Mouse (Mus musculus) megakaryocyte, embryonic 14.5 days (primary cell): ENCODE measurements at regions not wholly inside any gene's neighbourhood (a gene's known extent, or its start where the extent isn't known, plus 50 kb on each side); places are given as distances from the start of the nearest gene placed in this dataset.

Source experiments
- H3K27me3 ChIP-seq: replicated peaks from 2 replicates; pipeline ENCODE3; 2012; ENCODE audit warnings: inconsistent platforms
- H3K36me3 ChIP-seq: replicated peaks from 2 replicates; pipeline ENCODE3; 2012; ENCODE audit warnings: low read length, inconsistent platforms, mixed read lengths
- H3K4me1 ChIP-seq: 2 replicates; pipeline ENCODE4 v1.6.1; 2012; ENCODE audit warnings: inconsistent platforms
- H3K4me3 ChIP-seq: replicated peaks from 2 replicates; pipeline ENCODE3; 2012; ENCODE audit warnings: moderate library complexity, mild to moderate bottlenecking, inconsistent platforms
- H3K9me3 ChIP-seq: 2 replicates; pipeline ENCODE4 v1.6.1; 2012; ENCODE audit warnings: inconsistent platforms
- FLI1 ChIP-seq: IDR thresholded peaks from 2 replicates; pipeline ENCODE4 v1.6.1; 2012; ENCODE audit warnings: low read length, inconsistent platforms, mixed read lengths
- GATA1 ChIP-seq: IDR thresholded peaks from 3 replicates; pipeline ENCODE4 v1.6.1; 2012; ENCODE audit warnings: mixed read lengths, low read length, inconsistent platforms, borderline replicate concordance

- no peaks in the 10 kb centered on the region for H3K4me1 ChIP-seq
- H3K27me3 ChIP-seq: no peaks in the 10 kb centered on the region
- H3K4me3 ChIP-seq: no peak overlapping the region
- H3K9me3 ChIP-seq: peaks cover 24% of the 10 kb centered on the region
- H3K36me3 ChIP-seq: no peaks in the 10 kb centered on the region
- TF ChIP-seq GATA1 (no peak), FLI1 (no peak)
Observed at GRCm38 (mm10) chr7:129908826-129909225, 317.2 kb downstream of the Wdr11 start.

- Histone ChIP-seq H3K4me1 (no peaks in the 10 kb centered on the region), H3K27me3 (no peaks in the 10 kb centered on the region), H3K4me3 (no peak overlapping the region), H3K9me3 (peaks cover 27% of the 10 kb centered on the region), H3K36me3 (no peaks in the 10 kb centered on the region)
- TF ChIP-seq FLI1 (no peak), GATA1 (no peak)
Observed at GRCm38 (mm10) chr7:129909730-129910129, 318.1 kb downstream of the Wdr11 start.

- TF ChIP-seq FLI1 (no peak), GATA1 (no peak)
- H3K27me3 ChIP-seq: no peaks in the 10 kb centered on the region
- H3K4me3 ChIP-seq: no peak overlapping the region
- peaks cover 36% of the 10 kb centered on the region for H3K9me3 ChIP-seq
- no peaks in the 10 kb centered on the region for H3K4me1 ChIP-seq
- no peaks in the 10 kb centered on the region for H3K36me3 ChIP-seq
Observed at GRCm38 (mm10) chr7:129910826-129911225, 319.2 kb downstream of the Wdr11 start.

GRCm38 (mm10) chr7:129914871-129915270 lies 323.2 kb downstream of the Wdr11 start:
- TF ChIP-seq GATA1 (no peak), FLI1 (no peak)
- Histone ChIP-seq H3K27me3 (no peaks in the 10 kb centered on the region), H3K4me3 (no peak overlapping the region), H3K9me3 (peaks cover 35% of the 10 kb centered on the region), H3K4me1 (no peaks in the 10 kb centered on the region), H3K36me3 (no peaks in the 10 kb centered on the region)

- no peaks in the 10 kb centered on the region for H3K27me3 ChIP-seq
- H3K4me1 ChIP-seq: no peaks in the 10 kb centered on the region
- H3K4me3 ChIP-seq: no peak overlapping the region
- TF ChIP-seq GATA1 (no peak), FLI1 (no peak)
- peaks cover 37% of the 10 kb centered on the region for H3K9me3 ChIP-seq
- no peaks in the 10 kb centered on the region for H3K36me3 ChIP-seq
Observed at GRCm38 (mm10) chr7:129918240-129919200, 326.9 kb downstream of the Wdr11 start.

GRCm38 (mm10) chr7:129922291-129922690 lies 330.6 kb downstream of the Wdr11 start:
- Histone ChIP-seq H3K4me1 (no peaks in the 10 kb centered on the region), H3K36me3 (no peaks in the 10 kb centered on the region), H3K4me3 (no peak overlapping the region), H3K9me3 (peaks cover 24% of the 10 kb centered on the region), H3K27me3 (no peaks in the 10 kb centered on the region)
- TF ChIP-seq FLI1 (no peak), GATA1 (no peak)

- Histone ChIP-seq H3K9me3 (peaks cover 73% of the 10 kb centered on the region), H3K27me3 (no peaks in the 10 kb centered on the region), H3K4me3 (no peak overlapping the region), H3K36me3 (no peaks in the 10 kb centered on the region), H3K4me1 (no peaks in the 10 kb centered on the region)
- TF ChIP-seq GATA1 (no peak), FLI1 (no peak)
Observed at GRCm38 (mm10) chr7:129936731-129937130, 345.1 kb downstream of the Wdr11 start.

- H3K9me3 ChIP-seq: peaks cover 65% of the 10 kb centered on the region
- no peaks in the 10 kb centered on the region for H3K4me1 ChIP-seq
- TF ChIP-seq FLI1 (no peak), GATA1 (no peak)
Observed at GRCm38 (mm10) chr7:129937715-129938114, 346.1 kb downstream of the Wdr11 start.

GRCm38 (mm10) chr7:129938141-129938540 lies 346.5 kb downstream of the Wdr11 start:
- no peaks in the 10 kb centered on the region for H3K27me3 ChIP-seq
- peak overlapping the region; percentile 21 for H3K4me3 ChIP-seq
- H3K4me1 ChIP-seq: no peaks in the 10 kb centered on the region
- no peaks in the 10 kb centered on the region for H3K36me3 ChIP-seq
- no peak for TF ChIP-seq FLI1
- no peak for TF ChIP-seq GATA1
- H3K9me3 ChIP-seq: peaks cover 60% of the 10 kb centered on the region

More at GRCm38 (mm10) chr7:129937715-129938114, 346.1 kb downstream of the Wdr11 start:
- no peak overlapping the region for H3K4me3 ChIP-seq
- H3K27me3 ChIP-seq: no peaks in the 10 kb centered on the region
- no peaks in the 10 kb centered on the region for H3K36me3 ChIP-seq

- TF ChIP-seq GATA1 (no peak), FLI1 (no peak)
- Histone ChIP-seq H3K36me3 (no peaks in the 10 kb centered on the region), H3K9me3 (peaks cover 51% of the 10 kb centered on the region), H3K27me3 (no peaks in the 10 kb centered on the region), H3K4me1 (no peaks in the 10 kb centered on the region), H3K4me3 (no peak overlapping the region)
Observed at GRCm38 (mm10) chr7:129939266-129939665, 347.6 kb downstream of the Wdr11 start.
